Mouse (Mus musculus): Measurements from ENCODE around the gene Nek8.

Gene Nek8

DNA sequence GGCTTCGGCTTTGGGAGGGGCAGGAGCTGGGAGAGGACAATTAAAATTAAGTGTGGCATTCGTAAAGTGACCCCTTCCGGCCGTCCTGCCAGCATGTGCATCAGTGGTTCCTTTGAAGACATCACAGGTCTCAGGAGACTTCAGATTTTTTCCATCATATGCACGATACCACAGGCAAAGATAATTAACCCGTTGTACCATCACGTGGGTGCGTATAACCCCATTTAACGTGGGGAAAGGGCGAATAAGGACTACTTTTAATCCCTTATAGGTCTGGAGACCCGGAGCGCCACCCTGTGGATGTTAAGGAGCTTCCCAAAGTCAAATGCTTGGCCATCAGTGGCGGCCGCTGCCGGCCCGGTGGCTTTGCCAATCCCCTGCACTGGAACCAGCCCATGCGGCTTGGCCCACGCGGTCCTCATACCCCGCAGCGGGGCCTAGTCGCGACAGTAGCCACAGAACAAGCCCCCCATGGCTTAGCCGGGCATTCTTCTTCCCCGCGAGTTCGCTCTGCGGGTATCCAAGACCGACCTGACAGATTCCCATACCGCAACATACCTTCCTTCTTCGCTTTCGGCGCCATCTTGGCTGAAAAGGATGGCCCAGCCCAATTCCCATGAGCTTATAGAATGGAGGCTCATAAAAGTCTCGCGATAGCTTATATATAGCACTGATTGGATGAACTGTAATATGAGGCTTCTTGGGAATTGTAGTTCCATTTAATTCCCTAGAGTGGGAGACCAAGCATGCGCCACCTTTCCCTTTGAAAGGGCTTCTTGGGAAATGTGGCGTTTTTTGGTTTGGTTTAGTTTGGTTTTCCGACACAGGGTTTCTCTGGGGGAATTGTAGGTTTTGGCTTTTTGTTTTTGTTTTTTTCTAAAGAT, 6.7 kb upstream of the Nek8 start, which contains the start of gene Rpl23a:
Gene Rpl23a, minus strand, starts transcription at position 624 of the 884 bp plus-strand sequence.
- in situ Hi-C loops (cut with MseI, MboI) = no loop called here

DNA sequence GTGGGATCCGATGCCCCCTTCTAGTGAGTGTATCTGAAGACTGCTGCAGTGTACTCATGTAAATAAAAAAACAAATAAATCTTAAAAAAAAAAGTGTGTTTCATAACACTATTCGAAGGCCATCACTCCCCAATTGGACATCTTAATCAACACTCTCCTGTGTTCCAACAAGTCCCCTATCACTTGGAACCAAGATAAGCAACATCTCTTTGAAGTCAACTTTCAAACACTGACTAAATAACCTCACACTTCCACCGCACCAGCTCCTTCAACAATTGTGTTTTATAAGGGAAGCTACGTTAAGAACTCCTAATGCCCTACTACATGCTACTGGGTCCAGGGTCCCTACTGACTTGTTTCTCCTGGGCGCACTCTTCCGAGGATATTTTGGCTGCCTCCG, 6.0 kb upstream of the Nek8 start:
- in situ Hi-C loops (cut with MseI, MboI) = no loop called here

DNA sequence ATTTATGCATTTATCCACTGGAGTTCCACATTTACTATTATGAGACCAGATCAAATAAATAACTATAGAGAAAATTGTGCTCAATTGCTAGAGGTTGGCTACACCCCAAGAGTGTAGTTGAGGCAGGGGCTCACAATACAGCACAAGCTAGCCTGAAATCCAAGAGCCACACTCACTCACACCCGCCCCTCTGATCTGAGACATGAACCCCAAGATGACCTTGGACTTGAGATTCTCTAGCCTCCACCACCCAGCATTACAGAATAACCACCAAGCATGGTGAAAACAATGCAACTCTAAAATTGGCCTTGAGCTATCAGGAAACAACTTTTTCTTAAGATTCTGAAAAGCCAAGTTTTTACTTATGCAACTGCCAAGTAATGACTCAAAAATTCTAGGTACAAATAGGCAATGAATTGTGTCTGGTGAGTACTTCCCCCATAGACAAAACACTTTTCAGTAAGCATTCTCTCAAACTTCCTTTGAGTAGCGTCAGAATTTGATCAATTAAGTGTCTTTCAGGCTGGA, 5.4 kb upstream of the Nek8 start:
- in situ Hi-C loops (cut with MseI, MboI) = no loop called here

DNA sequence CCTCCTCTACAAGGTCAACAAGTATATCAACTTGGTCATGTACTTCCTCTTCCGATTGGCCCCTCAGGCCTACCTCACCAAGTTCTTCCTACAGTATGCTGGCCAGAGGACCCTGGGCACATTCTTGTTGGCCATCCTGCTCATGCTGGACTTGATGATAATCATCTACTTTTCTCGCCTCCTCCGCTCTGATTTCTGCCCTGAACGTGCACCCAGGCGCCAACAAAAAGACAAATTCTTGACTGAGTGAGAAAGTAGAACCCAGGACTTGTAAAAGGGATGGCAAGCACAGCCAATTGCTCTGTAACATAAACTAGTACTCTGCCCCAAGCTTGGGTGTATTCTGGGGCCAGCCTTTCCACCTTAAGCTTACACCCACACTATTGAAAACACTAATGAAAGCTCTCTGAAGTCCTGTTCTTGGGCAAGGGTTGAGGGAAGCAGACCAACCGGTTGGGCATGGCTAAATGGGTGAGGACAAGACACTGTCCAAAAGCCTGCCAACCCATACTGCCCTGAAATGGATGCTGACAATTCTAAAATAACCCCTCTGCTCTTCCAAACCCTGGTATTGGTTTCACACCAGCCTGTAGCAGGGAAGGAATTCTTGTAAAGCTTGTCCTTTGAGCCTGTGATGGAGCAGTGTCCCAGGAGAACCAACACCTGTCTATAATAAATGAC, 3.7 kb upstream of the Nek8 start:
- in situ Hi-C loops (cut with MseI, MboI) = no loop called here

DNA sequence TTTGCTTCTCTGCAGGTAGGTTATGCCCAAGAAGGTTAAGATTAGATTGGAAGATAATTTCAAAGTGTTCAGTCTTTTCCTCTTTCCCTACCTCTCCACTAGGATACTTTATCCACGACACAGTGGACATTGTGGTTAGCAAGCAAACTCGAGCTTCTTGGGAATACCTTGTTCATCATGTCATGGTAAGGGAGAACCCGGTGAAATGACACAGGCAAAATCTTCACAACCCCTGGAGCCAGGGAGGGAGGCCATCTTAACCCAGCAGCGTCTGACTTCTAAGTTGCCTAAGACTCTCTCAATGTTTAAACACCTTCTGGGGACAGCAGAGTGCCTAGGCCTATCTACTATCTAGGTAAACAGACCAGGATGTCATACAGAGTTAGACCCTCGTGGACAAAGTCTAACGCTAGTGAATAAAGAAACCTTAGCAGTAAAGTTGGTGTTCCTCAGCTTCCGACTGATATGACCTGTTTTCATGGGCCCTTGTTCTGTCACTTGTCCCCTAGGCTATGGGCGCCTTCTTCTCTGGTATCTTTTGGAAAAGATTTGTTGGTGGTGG, 3.0 kb upstream of the Nek8 start:
- in situ Hi-C loops (cut with MseI, MboI) = no loop called here

DNA sequence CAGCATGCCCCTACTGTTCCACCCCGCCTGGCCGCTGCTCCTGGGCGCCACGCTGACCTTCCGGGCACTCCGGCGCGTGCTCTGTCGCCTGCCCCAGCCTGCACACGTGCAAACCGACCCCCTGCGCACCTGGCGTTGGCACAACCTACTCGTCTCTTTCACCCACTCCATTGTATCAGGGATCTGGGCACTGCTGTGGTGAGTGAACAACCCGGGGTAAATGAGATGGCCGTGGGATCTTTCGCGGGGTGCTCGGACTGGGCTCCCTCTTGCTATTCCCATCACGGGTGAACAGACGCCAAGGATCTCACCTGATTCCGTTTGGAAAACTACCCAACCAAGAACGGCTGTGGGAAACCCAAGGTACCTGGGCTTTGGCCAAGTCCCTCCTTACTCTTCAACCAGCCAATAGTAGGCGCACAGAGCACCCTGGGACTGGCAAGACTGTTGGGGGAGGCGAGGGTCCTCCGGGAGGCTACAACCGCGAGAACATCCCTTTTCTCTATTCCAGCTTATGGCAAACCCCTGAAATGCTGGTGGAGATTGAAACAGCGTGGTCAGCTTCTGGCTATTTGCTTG, 2.5 kb upstream of the Nek8 start:
- in situ Hi-C loops (cut with MseI, MboI) = no loop called here

DNA sequence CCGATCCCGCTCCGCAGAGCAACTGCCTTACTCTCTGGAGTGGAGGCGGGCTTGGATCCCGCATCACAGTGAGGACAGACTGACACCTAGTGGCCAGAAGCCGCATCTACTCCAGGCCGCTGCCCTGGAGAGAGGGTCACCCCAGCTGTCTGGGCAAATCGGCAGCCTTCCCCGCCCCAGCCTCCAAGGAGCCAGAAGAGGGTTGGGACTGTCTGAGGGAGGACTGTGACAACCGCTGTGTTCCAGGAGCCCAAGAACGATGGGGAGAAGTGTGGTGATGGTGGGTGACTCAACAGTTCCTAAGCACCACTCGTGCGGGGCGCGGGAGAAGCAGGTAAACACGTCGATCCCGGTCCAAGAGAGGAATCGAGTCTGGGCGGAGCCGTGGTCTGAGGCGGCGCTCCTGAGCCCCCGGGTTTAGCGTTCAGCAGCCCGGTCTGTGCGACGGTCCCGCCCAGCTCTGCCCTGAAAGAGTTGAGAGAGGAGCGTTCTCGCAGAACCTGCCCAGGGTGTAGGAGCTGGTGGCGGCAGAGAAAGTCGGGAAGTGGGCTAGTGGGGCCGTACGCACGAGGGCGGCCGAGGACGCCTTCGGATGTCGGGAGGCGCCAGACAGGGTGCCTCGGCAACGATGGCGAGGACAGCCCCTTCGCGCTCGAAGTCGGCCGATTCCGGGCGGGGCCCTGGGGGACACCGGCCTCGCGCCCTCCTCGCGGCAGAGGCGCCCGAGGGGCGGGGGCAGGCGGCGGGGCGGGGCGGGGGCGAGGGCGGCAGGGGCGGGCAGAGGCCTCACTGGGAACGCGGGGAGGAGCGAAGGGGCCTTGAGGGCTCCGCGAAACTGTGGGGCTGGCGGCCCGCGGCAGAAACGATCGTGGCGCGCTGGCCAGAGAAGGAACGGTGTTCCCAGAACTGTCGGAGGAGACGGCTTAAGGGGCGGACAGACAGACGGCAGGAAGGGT, 1.7 kb upstream of the Nek8 start:
- in situ Hi-C loops (cut with MseI, MboI) = no loop called here

DNA sequence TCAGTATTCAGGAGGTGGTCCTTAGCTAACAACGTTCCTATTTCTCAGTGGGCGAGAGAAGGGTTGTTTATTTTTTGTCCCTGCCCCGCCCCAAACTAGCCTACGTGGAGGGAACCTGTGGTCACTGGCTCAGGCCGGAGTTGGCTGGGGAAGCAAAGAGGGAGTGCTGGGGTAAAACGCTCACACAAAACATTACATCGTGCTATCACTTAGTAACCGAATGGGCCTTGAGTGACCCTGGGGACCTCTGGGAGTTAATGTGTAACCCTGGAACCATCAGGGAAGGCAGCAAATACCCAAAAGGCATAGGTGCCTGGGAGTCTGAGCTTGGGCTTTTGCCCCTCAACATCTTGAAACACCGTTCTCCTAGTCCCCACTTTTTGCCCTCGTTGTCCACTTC, 962 bp upstream of the Nek8 start:
- in situ Hi-C loops (cut with MseI, MboI) = no loop called here

DNA sequence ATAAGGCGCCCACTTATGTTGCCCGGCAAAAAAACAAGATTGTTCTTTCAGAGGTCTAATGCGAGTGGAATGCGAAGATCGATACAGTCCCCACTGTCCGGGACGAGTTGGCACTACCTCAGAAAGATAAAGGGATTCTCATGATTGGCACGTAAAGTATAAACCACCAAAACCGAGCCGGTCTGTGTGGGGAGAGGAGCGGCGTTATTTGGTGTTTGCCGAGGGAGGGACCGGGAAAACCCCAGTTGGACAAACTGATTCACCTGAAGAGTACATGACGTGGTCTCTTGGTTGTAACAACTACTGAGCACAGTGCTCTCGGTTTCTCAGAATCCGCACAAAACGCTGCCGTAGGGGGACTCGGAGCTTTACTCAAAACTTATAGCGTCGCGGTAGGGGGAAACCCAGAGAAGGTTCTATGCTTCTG, 443 bp upstream of the Nek8 start:
- in situ Hi-C loops (cut with MseI, MboI) = no loop called here

DNA sequence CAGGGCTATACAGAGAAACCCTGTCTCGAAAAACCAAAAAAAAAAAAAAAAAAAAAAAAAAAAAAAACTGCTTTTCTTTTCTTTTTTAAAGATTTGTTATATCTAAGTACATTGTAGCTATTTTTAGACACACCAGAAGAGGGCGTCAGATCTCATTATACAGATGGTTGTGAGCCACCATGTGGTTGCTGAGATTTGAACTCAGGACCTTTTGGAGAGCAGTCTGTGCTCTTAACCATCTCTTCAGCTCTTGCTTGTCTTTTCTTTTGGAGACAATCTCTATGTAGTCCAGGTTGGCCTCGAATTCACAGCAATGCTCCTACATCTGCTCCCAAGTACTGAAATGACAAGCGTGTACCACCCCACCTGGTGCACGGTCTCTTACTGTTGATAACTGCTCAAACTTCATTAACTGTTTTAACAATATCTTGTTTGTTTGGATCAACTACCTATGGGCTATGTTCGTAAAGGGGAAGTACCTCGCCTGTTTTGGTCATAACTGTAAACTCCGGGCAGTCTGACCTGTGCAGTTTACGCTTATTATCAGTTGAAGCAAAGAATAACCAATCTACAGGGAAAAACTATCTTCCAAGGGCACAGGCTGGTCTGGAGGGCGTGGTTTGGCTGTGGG, 589 bp downstream of the Nek8 start:
- in situ Hi-C loops (cut with MseI, MboI) = no loop called here

DNA sequence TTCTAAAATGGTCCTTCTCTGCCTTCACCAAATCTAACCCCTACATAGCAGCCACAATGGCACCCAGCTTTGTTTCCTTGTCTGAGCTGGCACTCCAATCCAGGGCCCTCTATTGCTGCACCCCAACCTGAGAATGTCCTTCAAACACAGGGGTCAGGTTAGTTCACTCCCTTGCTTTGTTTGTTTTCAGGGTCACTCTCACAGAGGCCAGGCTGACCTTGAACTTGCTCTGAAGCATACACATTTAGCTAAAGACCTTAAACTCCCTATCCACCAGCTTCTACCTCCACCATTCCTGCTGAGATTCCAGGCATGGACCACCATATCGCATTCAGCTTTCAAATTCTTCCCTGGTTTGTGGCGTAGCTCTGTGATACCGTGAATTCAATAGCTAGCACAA, 2.0 kb downstream of the Nek8 start:
- in situ Hi-C loops (cut with MseI, MboI) = no loop called here

DNA sequence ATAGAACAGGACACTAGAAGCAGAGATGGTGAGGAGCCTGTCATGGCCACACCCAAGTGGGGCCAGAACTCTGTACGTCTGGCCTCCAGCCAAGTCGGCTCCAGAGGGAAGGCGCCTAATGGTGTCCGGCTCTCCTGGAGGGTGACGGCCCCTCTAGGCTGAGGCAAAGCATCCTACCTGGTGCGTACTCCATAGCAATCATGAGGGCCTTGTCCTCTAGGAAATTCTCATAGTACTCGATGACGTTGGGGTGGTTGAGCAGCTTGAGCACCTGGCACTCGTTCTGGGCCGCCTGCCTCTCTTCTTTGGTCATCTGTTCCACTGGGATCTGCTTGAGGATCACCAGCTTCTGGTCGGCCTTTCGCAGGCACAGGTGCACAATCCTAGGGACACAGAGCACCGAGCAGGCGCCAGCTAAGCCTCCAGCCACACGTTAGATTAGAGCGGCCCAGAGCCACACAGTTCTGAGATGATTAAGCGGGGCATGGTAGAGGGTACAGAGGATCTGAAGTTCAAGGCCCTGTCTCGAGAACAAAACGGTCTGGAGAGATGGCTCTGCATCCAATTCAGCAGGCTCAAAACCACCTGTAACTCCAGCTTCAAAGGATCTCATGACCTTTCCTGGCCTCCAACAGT, 3.6 kb downstream of the Nek8 start:
- in situ Hi-C loops (cut with MseI, MboI) = no loop called here

DNA sequence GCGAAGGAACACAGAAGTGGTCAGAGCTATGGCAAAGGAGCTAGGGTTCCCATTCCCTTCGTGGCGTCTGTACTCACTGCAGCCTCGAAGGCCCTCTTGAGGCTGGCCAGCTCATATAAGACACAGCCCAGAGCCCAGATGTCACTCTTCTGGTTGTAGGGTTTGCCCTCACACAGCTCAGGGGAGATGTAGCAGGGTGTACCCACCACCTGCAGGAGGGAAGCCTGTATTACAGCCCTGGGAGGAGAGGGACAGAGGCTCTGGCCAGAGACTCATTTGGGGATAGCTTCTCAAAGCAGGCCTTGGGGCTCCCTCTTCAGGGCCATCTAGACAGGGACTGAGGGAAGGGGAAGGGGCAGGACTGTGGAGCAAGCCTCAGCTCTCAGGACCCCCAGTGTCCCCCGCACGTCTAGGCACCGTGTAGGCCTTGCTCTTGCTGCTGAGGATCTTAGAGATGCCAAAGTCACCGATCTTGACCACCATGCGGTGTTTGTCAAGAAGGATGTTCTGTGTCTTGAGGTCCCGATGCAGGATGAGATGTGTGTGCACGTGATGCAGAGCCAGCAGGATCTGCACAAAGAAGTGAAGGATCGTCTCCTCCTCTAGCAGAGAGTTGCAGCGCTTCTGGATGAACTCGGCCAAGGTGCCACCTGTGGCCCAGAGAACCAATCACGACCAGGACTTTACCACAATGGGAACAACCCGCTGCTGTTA, 4.3 kb downstream of the Nek8 start:
- in situ Hi-C loops (cut with MseI, MboI) = no loop called here

DNA sequence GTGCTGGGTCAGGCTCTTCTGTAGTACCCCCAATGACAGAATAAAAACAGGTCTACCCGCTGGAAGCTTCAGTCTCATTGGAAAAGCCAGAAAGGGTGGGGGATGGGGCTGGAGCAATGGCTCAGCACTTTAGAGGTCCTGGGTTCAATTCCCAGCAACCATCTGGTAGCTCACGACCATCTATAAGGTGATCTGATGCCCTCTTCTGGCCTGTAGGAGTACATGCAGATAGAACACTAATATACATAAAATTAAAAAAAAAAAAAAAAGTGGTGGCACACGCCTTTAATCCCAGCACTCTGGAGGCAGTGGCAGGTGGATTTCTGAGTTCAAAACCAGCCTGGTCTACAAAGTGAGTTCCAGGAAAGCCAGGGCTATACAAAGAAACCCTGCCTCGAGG, 5.1 kb downstream of the Nek8 start:
- in situ Hi-C loops (cut with MseI, MboI) = no loop called here

DNA sequence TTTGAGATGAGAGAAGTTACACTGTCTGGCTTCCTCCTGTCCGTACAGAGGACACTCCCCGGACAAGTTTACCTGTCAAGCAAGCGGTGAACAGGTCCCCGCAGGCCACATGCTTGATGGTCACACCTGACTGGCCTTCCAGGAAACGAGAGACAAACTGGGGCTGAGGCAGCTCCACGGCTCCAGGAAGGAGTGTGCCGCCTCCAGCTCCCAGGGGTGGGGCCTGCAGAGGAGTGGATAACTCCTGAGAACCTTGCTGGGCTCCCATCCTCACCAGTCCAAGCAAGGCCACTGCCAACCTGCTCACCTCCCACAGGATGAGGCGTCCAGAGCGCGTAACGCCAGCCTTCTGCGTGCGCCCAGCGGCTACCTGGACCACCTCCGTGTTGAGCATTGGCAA, 6.2 kb downstream of the Nek8 start:
- in situ Hi-C loops (cut with MseI, MboI) = no loop called here

DNA sequence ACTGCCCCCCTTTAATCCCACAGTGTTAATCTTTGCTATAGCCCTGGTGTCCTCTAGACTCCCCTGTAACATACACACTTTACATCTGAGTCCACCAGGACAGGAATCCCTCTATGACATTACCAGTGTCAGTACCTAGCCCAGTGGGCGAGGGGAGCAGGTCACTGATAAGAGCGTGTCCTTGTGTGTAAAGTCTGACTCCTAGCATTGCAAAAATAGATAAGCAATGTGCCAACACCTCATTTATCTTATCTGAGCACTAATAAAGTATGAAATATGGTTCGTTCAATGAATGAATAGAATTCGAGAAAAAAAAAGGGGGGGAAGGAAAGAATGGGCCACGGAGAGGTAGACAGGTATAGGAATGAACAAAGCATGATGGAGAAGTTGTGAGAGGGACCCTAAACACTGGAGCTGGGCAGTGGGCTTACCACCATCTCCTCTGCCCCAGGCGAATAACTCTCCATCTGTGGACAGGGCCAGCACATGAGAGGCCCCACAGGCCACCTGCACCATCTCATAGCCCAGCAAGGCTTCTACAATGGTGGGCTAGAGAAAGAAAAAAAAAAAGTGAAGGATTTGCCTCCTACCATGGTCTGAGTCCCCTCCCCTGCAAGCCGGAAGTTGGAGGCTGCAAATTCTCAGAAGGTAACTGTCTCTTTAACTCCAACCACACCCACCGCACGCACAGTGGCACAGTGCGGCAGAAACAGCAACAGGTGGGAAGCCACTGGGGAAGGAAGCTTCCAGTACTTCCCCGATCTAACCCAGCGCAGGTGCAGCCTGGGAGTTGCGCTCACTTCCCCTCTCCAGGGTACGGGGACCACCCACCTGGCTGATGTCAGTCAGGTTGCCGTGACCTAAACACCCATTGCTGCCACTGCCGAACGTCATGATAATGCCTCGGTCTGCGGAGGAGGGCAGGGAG, 7.7 kb downstream of the Nek8 start:
- in situ Hi-C loops (cut with MseI, MboI) = no loop called here

DNA sequence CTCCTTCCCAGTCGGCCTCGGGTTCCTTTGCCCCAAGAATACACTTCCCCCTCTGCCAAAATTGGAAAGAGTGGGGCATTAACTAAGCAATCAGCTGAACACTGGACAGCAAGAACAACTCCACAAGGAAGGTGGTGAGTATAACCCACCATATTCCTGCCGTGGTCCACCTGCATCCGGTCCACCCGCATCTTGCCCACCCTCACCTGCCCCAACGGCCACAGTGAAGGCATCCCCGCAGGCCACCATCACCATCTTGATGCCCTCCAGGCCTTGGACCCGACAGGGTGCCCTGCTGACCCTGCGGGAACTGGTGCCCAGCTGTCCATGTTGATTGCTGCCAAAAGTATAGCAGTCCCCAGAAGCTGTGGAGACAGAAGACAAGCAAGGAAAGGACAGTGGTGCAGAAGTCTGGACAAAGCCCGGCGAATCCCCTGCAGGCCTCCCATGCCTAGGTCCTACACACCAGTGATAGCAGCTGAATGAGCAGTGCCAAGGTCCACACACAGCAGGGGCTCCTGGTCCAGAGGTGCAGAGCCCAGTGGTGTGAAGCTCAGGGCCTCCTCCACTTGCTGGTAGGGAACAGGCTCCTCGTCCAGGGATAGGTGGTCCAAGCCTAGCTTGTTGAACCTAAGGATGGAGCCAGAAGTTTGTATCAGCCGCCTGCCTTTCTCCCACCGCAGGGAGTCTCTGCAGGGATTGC, 9.1 kb downstream of the Nek8 start:
- in situ Hi-C loops (cut with MseI, MboI) = no loop called here

DNA sequence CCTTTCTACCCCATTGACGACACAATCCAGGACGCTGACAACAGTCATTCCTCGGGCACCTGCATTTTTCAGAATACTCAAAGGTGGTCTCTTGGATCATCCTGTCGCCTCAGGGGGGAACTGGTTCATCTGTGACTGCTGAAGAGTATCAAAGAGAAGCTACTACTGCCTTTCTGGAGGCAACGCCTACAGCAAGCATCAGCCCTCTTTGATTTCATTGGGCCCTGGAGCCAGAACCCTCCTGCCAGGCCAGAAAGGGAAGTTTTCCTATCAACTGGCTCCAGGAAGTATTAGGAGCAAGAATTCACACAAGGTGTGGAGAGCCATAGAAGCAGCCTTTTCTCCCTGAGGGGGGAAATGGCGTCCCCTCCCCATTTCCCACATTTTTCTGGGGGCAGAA, 9.8 kb downstream of the Nek8 start:
- in situ Hi-C loops (cut with MseI, MboI) = no loop called here
